Mouse (Mus musculus) stomach, embryonic 14.5 days (tissue): ENCODE results near the gene Srp72. TPM values are rescaled to one million over a fixed set of nuclear protein-coding genes. Genes with fewer than 3 reads are reported as not detected.
A peak's percentile ranks its signal among the peaks of the same experiment; 100 is the strongest.
"Not testable (repeated sequence)": the region's sequence is repeated elsewhere in the genome, so short reads cannot be mapped to it uniquely, and the experiment has no call there.

Experiments
- ATAC-seq: fragments of 200-750 bp; cut with Nextera tagmentation; 2 replicates; pipeline ENCODE4 v1.8.0; 2017; ENCODE audit warnings: low read depth, moderate TSS enrichment; ENCODE audit not compliant: insufficient number of reproducible peaks, insufficient read depth, low FRiP score
- H3K27ac ChIP-seq: fragments of 300-500 bp; sonication (generic); 2 replicates; pipeline ENCODE4 v1.5.1; 2014; ENCODE audit warnings: mild to moderate bottlenecking, low read length, moderate library complexity, mixed read lengths
- H3K27me3 ChIP-seq: fragments of 300-500 bp; sonication (generic); 2 replicates; pipeline ENCODE4 v1.6.1; 2014; ENCODE audit warnings: low read length, control low read depth, mixed read lengths; ENCODE audit not compliant: control insufficient read depth, insufficient read depth
- H3K36me3 ChIP-seq: fragments of 300-500 bp; sonication (generic); 2 replicates; pipeline ENCODE4 v1.6.1; 2014; ENCODE audit warnings: mild to moderate bottlenecking, control low read depth, low read length, moderate library complexity, mixed read lengths; ENCODE audit not compliant: control insufficient read depth, insufficient read depth
- H3K4me1 ChIP-seq: fragments of 300-500 bp; sonication (generic); 2 replicates; pipeline ENCODE4 v1.6.1; 2014; ENCODE audit warnings: low read length, control low read depth, mixed read lengths; ENCODE audit not compliant: control insufficient read depth, insufficient read depth
- H3K4me2 ChIP-seq: fragments of 300-500 bp; sonication (generic); replicated peaks from 2 replicates; pipeline ENCODE4 v1.6.1; 2014; ENCODE audit warnings: low read depth, low read length, control low read depth
- H3K4me3 ChIP-seq: fragments of 300-500 bp; sonication (generic); 2 replicates; pipeline ENCODE4 v1.5.1; 2014; ENCODE audit warnings: low read depth, low read length, control low read depth
- H3K9ac ChIP-seq: fragments of 300-500 bp; sonication (generic); replicated peaks from 2 replicates; pipeline ENCODE4 v1.6.1; 2014; ENCODE audit warnings: low read depth, mild to moderate bottlenecking, control low read depth, low read length, moderate library complexity, mixed read lengths
- H3K9me3 ChIP-seq: fragments of 300-500 bp; sonication (generic); 2 replicates; pipeline ENCODE4 v1.6.1; 2016; ENCODE audit warnings: low read depth, low read length, control low read depth; ENCODE audit not compliant: control insufficient read depth
- WGBS: fragments of 180-500 bp; shearing (Covaris S2); extraction: QIAGEN DNeasy Blood & Tissue Kit; methylation state at CpG from one replicate; pipeline ENCODE4 v1.1.7; 2014; 5-methylcytosine and 5-hydroxymethylcytosine counted together
- polyA plus RNA-seq: library from polyadenylated mRNA; unstranded; fragments of >200 nt; fragmentation: Nextera tagmentation; extraction: Ambion mirVana; gene quantifications from 2 replicates; pipeline ENCODE4 v1.2.1, GENCODE M21; 2014

Srp72 gene
- polyA plus RNA-seq, 1 experiment from 2014 or later: 113 TPM

DNA sequence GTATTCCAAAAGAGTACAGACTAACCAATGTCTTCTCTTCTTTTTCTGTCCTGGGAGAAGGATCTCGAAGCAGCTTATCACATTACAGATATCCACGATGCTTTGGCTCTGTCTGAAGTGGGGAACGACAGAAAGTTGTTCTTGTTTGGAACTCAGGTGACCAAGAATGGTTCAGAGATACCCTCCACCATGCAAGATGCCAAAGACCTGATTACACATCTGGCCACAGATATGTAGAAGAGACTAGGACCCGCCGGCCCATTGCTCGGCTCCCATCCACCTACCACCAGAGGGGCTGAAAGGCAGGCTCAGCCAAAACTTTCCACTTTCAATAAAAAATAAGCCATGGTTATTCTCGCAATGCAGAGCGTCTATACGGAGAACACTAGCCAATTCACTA, 35.9 kb downstream of the Srp72 start:
- no peak overlapping the region for H3K4me3 ChIP-seq
- H3K36me3 ChIP-seq: no peaks in the 10 kb centered on the region
- no peak overlapping the region for H3K27ac ChIP-seq
- ATAC-seq: no peak
- H3K9ac ChIP-seq: no peak overlapping the region
- H3K4me1 ChIP-seq: no peaks in the 10 kb centered on the region
- 92% methylated on average over 9 of the region's 9 CpGs for WGBS
- no peaks in the 10 kb centered on the region for H3K27me3 ChIP-seq
- no peaks in the 10 kb centered on the region for H3K9me3 ChIP-seq
- H3K4me2 ChIP-seq: no peak overlapping the region

- H3K36me3 ChIP-seq: no peaks in the 10 kb centered on the region
- WGBS: 63% methylated on average over 3 of the region's 3 CpGs
- no peaks in the 10 kb centered on the region for H3K9me3 ChIP-seq
- no peaks in the 10 kb centered on the region for H3K4me1 ChIP-seq
- no peak overlapping the region for H3K9ac ChIP-seq
- no peak overlapping the region for H3K4me2 ChIP-seq
- no peak overlapping the region for H3K27ac ChIP-seq
- ATAC-seq: no peak
- H3K4me3 ChIP-seq: no peak overlapping the region
- H3K27me3 ChIP-seq: no peaks in the 10 kb centered on the region
Measured at GRCm38 (mm10) chr5:77011082-77011481, 36.6 kb downstream of the Srp72 start.

- no peak overlapping the region for H3K27ac ChIP-seq
- no peaks in the 10 kb centered on the region for H3K9me3 ChIP-seq
- H3K4me3 ChIP-seq: no peak overlapping the region
- no peak overlapping the region for H3K4me2 ChIP-seq
- no peaks in the 10 kb centered on the region for H3K36me3 ChIP-seq
- no peak overlapping the region for H3K9ac ChIP-seq
- no peaks in the 10 kb centered on the region for H3K4me1 ChIP-seq
- H3K27me3 ChIP-seq: no peaks in the 10 kb centered on the region
- no peak for ATAC-seq
- WGBS: 63% methylated on average over 3 of the region's 3 CpGs
Measured at GRCm38 (mm10) chr5:77013171-77013570, 38.7 kb downstream of the Srp72 start.

DNA sequence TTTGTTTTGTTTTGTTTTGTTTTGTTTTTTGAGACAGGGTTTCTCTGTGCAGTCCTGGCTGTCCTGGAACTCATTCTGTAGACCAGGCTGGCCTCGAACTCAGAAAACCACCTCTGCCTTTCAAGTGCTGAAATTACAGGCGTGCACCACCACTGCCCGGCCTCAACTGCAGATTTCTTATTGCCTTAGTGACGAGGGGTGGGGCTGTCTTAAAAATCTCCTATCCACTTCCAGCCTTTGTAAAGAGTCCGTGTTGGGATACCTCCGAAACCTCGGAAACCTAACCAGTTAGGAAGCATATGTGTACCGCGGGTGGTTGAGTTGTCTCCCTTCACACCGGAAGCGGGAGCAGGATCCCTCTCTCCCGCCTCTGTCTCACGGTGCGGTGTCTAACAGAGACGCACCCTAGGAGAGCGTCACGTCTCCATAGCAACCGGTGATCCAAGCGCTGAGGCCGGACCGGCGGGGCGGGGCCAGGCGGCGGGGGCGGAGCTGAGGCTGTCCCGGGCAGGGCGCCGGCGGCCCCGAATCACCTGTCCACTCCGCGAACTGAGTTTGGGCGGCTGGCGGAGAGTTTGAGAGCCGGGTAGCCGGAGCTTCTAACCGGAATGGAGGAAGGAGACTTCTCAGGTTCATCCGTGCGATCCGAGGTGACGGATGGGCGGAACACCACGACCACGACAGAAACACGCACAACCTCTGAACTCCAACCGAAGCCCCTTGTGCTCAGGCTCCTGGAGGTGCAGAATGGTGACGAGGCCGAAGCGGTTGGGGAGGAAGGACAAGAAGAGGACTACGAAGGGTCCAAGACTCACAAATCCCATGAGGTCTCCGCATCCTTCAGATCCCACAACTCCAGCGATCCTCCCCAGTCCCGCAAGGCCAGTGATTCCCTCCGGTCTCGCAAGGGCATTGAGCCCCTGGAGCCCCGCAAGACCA, 41.3 kb downstream of the Srp72 start, which contains the start of gene Thegl:
Gene Thegl, plus strand, starts transcription at position 480 of the 939 bp plus-strand sequence.
- Histone ChIP-seq H3K4me3 (peak within 1 kb of the TSS; percentile 37), H3K9me3 (no peaks in the 10 kb centered on the region), H3K4me2 (peak within 1 kb of the TSS; percentile 42), H3K36me3 (no peaks in the 10 kb centered on the region), H3K9ac (no peak within 1 kb of the TSS), H3K27ac (no peak within 1 kb of the TSS), H3K4me1 (no peaks in the 10 kb centered on the region), H3K27me3 (no peaks in the 10 kb centered on the region)
- 10% methylated on average over 56 of the region's 57 CpGs for WGBS
- peak; percentile 98 for ATAC-seq

GRCm38 (mm10) chr5:77028034-77028433, 53.6 kb downstream of the Srp72 start:
- no peak for ATAC-seq
- Histone ChIP-seq H3K36me3 (no peaks in the 10 kb centered on the region), H3K4me2 (no peak overlapping the region), H3K27ac (no peak overlapping the region), H3K27me3 (no peaks in the 10 kb centered on the region), H3K4me3 (no peak overlapping the region), H3K9me3 (no peaks in the 10 kb centered on the region; the same call in 1 of the 2 replicates), H3K9ac (no peak overlapping the region), H3K4me1 (no peaks in the 10 kb centered on the region)
- WGBS: 62% methylated on average over 3 of the region's 3 CpGs

DNA sequence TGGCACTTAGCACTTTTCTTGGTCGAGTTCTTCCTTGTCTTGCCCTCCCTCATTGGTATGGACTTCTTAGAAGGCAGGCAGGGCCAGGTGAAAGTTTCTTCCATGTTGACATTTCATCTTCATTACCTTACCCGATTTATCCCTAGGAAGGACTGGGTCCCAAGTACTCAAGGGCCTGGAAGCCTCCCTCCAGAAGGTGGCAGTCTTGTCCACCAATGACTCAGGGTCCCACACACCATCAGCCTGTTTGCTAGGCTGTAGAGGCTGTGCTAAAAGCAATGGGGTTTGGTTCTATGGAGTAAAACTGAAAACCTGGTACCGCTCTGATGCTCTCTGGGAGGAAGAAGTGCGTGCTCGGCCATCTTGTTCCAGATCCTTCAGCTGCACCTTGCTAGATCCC, 55.3 kb downstream of the Srp72 start:
- no peak overlapping the region for H3K4me2 ChIP-seq
- H3K27me3 ChIP-seq: no peaks in the 10 kb centered on the region
- 75% methylated on average over 5 of the region's 5 CpGs for WGBS
- H3K4me3 ChIP-seq: no peak overlapping the region
- no peaks in the 10 kb centered on the region for H3K9me3 ChIP-seq
- ATAC-seq: no peak
- H3K27ac ChIP-seq: no peak overlapping the region
- no peaks in the 10 kb centered on the region for H3K4me1 ChIP-seq
- H3K36me3 ChIP-seq: no peaks in the 10 kb centered on the region
- H3K9ac ChIP-seq: no peak overlapping the region

DNA sequence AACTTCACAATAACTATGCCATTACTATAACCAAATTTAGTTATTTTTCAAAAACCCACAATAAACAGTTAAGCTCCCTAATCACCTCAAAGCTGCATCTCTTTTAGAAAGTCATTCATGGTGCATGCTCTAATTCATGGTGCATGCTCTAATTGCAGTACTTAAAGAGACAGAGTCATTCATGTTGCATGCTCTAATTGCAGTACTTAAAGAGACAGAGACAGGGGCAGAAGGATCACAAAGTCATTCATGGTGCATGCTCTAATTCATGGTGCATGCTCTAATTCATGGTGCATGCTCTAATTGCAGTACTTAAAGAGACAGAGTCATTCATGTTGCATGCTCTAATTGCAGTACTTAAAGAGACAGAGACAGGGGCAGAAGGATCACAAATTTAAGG, 60.6 kb downstream of the Srp72 start:
- H3K4me1 ChIP-seq, H3K27me3 ChIP-seq, H3K36me3 ChIP-seq, H3K27ac ChIP-seq, H3K9ac ChIP-seq, H3K9me3 ChIP-seq, H3K4me2 ChIP-seq, H3K4me3 ChIP-seq, ATAC-seq: not testable (repeated sequence)

DNA sequence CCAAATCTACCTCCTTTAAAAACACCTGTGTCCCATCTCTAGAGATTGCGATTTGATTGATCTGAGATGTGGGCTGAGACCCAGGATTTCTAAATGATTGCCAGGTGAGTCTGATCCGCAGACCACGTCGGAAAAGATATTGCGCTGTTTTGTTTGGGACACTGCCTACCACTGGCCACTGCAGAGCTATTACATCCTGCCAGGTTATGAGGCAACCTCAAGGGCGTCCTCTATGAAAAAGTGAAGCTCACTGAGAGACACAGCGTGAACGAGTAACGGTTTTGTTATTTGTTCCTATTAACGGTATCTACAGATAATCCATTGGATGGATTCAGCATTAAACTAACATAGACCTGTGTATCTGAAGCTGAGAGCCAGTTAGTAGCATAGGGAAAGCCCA, 64.0 kb downstream of the Srp72 start:
- Histone ChIP-seq H3K27ac (no peak overlapping the region), H3K4me2 (no peak overlapping the region), H3K9ac (no peak overlapping the region), H3K27me3 (no peaks in the 10 kb centered on the region), H3K4me1 (no peaks in the 10 kb centered on the region), H3K36me3 (no peaks in the 10 kb centered on the region), H3K9me3 (no peaks in the 10 kb centered on the region), H3K4me3 (no peak overlapping the region)
- 87% methylated on average over 10 of the region's 10 CpGs for WGBS
- no peak for ATAC-seq

GRCm38 (mm10) chr5:77039391-77039790, 64.9 kb downstream of the Srp72 start:
- no peaks in the 10 kb centered on the region for H3K4me1 ChIP-seq
- H3K4me3 ChIP-seq: no peak overlapping the region
- no peaks in the 10 kb centered on the region for H3K27me3 ChIP-seq
- H3K27ac ChIP-seq: no peak overlapping the region
- ATAC-seq: no peak
- no peak overlapping the region for H3K9ac ChIP-seq
- H3K36me3 ChIP-seq: no peaks in the 10 kb centered on the region
- H3K9me3 ChIP-seq: no peaks in the 10 kb centered on the region
- no peak overlapping the region for H3K4me2 ChIP-seq
